Mouse (Mus musculus) cerebellum, adult 9-10 months (tissue): ENCODE results near the gene Bcl2l12.
A peak's percentile ranks its signal among the peaks of the same experiment; 100 is the strongest.

ENCODE experiments used
- DNase-seq: peaks from one replicate; pipeline ENCODE4 v3.0.0; 2022

The Bcl2l12 gene

DNA sequence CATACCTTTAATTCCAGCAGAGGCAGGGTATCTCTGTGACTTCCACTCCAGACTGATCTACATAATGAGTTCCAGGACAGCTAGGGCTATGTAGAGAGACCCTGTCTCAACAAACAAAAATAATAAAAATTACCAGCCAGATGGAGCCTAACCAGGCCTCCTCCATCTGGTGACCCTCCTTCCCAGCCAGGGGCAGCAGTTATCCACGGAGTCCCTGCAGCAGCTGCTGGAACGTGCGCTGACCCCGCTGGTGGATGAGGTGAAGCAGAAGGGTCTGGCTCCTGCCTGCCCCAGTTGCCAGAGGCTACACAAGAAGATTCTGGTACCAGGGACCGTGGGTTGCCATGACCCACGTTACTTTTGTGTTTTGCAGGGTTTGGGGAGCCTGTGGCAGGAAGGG lies 42.2 kb downstream of the Bcl2l12 start:
- no peak for DNase-seq

DNA sequence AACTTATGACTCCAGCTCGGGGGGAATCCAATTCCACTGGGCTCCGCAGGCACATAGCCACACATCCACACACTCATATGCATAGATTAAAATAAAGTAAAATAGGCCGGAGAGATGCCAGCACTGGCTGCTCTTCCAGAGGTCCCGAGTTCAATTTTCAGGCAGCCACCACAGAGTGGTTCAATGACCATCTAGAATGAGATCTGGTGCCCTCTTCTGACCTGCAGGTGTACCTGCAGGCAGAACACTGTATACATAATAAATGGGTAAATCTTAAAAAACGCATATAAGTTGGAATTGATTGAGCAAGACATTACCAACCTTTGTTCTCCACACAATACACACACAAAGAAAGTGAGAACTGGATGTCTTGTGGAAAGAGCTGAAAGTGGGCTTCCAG lies 42.9 kb downstream of the Bcl2l12 start:
- DNase-seq: no peak

DNA sequence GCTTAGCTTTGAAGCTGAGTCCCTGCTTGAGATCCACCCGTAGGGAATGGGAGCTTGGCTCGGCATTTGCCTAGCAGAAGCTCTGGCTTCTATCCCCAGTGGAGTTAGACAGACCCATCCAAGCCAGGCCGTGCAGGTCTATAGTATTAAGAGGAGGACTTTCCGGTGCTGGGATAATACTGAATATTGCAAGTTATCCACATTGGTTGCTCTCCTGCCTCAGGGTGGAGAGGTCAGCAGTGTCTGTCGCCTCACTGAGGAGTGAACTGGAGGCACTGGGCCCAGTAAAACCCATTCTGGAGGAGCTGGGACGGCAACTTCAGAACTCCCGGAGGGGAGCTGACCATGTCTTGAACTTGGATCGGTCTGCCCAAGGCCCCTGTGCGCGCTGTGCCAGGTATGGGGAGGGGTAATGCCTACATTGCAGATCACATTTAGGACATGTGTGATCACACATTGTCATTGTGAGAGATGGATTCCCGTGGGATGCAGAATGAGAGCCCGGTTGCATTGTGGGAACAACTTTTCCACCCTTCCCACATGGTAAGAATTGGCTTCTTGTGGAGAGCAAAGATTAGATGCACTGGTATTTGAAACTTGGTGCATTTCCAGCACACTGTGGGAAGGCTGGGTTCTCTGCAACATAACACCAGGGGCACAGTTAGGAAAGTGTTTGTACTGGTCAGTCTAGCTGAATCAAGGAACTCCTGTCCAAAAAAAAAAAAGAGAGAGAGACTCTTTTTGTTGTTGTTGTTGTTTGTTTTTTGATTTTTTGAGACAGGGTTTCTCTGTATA lies 44.2 kb downstream of the Bcl2l12 start:
- DNase-seq: no peak

DNA sequence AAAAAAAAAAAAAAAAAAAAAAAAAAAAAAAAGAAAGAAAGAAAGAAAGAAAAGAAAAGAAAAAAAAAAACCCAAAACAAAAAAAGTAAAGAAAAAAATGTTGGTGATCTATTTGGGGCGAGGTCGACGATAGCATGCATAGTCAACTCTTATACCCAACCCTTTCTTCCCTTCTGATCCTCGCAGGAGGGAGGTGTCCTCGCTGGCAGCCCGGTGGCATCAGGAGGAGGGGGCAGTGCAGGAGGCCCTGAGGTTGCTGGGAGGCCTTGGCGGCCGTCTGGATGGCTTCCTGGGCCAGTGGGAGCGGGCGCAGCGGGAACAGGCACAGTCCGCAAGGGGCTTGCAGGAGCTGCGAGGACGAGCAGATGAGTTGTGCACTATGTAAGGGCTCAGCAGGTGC lies 45.0 kb downstream of the Bcl2l12 start:
- DNase-seq: no peak

DNA sequence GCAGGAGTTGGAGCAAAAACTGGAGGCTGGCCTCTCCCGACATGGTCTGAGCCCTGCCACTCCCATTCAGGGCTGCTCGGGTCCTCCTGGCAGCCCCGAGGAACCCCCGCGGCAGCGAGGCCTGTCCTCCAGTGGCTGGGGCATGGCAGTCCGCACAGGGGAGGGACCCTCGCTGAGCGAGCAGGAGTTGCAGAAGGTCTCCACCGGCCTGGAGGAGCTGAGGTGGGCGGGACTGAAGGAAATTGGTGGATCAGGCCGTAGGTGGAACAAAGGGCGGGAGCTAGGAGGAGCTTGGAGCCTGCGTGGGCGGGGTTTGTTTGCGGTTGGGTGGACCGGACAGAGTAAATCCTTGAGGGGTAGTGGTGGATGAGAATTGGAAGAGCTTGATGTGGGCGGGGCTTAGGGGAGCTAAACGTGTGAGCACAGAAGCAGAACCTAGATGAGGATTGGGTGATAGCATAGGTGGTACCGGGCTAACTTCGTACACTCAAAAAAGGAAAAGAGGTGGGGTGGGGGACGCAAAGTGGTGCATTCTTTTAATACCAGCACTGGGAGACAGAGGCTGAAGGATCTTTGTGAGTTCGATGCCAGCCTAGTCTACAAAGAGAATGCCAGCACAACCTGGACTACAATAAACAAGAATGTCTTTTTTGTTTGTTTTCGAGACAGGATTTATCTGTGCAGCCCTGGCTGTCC lies 45.8 kb downstream of the Bcl2l12 start:
- DNase-seq: peak; percentile 87

DNA sequence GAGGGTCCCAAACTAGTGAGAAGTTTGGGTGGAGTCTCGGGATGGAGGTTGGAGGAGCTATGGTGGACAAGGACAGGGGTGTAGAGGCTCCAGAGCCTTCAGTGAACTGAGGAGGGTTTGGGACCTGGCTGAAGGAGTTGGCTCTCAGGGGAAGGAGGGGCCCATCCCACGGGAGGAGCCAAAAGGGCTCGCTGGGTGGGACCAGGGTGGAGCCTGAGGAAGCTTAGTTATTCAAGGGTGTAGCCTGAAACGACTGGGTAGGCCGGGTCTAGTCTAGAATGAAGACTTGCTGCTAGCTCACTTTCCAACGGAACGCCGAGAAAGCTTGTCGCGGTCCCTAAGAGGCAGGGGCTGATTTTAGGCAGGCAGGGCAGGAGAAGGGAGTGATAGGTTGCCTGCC lies 46.6 kb downstream of the Bcl2l12 start:
- no peak for DNase-seq

DNA sequence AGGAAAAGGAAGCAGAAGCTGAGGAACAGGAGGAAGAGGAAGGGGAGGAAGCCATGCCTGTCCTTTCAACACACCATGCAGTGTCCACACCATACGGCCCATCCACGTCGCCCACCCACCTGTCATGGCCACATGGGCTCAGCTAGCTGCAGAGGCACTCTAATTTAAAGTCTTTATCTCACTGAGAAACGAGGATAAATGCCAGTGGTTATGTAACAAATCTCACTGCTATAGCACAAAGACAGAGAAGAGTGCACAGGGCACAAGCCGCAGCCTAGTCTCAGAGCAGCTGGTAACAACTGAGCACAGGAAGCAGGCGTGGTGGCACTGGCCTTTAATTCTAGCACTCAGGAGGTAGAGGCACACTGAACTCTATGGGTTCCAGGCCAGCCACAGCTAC lies 48.6 kb downstream of the Bcl2l12 start:
- DNase-seq: no peak

DNA sequence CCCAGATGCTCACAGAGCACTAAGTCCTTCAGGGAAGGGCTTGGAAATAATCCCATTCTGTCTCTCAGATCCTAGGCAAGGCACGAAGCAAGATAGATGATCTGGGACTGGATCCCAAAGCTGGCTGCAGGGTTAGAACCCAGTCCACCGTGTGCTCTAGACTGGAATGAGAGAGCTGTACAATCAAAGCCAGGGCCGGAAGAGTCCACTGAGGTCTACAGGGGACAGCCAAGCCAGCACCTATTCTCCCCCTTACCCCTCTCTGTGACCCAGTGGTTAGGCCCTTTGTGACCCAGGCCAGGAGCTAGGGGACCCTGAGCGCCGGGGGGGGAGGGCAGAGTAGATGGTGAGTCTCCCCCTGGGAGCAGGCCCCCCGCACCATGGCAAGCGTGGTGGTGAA lies 55.6 kb downstream of the Bcl2l12 start, which contains the start of gene Tsks:
Gene Tsks (plus strand): TSS at position 301 of the 400 bp plus-strand sequence.
- no peak for DNase-seq
